Mouse (Mus musculus) layer of hippocampus, adult 9-11 months (tissue): Measurements from ENCODE around the gene Twist2.

Source experiments
- DNase-seq: peaks from one replicate; pipeline ENCODE4 v3.0.0; 2022

Gene Twist2

DNA sequence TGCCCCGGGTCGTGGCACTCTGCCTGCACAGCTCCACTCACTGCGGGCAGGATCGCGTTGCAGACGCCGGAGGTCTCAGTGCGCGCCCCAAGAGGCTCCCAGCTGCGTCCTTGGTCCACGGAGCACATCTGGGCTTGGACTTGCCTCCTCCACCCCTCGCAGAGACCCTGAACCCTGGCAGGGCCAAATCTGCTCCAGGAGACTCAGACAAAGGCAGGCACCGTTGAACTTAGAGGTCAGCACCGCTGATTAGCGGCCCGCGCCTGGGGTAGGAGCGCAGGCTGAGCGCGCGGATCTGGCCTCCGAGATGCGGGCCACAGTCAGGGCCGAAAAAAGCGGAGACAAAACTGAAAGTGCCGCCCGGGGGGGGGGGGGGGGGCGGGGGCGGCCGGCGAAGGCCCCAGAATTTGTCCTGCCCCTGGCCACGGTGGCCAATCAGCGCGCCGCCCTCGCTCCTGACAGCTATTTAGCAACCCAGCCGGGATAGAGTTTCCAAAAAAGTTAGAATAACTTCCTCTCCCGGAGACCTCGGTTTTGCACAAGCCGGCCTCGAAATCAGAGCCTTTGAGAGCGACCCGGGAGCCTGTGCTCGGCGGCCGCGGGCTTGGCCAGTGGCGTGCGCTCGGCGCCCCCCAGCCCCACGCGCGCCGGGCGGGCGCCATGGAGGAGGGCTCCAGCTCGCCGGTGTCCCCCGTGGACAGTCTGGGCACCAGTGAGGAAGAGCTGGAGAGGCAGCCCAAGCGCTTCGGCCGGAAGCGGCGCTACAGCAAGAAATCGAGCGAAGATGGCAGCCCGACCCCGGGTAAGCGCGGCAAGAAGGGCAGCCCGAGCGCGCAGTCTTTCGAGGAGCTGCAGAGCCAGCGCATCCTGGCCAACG is at the start of gene Twist2:
TSS of gene Twist2 (plus strand) at position 495 of the 877 bp plus-strand sequence.
- DNase-seq: no peak

DNA sequence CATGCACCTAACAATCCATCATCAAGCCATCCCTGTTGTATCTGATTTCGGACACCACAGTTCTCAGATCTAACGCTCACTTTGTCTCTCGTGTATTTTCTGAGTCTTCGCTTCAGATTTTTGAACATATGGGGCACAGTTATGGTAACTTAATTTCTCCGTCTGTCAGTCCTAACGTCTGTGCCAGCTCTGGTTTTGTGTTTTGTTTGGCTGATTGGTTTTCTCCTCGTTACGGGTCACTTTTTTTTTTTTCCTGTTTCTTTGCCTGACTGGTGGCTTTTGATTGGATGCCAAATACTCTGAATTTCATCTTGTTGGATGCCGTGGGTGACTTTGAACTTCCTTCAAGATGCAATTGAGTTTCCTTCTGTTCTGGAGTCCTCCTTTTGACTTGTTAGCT is 48.3 kb upstream of the Twist2 start:
- DNase-seq: peak; percentile 10

DNA sequence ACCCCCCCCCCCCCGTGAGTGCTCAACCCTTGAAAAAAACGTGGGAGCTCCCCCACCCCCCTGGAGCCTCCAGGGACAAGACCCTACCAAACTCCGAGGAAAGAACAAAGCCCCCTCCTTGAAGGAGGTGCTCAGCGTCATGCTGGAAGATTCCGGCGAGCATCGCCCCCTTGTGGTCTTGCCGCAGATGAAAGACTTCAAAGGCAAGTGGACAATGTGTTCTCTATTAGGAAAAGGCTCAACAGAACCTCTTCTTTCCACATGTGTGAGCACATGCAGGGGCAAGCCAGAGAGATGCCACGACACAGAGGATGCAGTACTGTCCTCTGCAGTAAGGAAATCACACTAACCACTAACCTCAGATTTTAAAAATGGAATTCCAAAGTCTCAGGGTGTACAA is 46.2 kb upstream of the Twist2 start:
- DNase-seq: peak; percentile 27

DNA sequence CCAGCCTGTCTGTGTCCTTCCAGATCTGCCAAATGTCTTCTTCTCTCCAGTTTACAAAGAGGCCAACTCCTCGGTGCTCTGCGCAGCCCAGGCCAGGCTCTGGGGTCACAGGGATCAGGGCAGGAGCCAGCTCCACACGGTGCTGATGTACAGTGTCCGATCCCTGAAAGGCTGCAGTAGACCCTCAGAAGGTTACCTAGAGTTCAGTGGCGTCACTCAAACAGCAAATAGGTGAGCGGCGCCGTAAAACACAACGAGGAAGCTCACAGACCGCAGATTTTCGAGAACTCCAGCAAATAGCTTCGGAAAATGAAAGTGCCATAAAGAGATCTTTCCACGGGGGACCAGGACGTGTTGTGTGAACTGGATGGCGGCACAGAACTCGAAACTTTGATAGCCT is 44.0 kb upstream of the Twist2 start:
- no peak for DNase-seq

DNA sequence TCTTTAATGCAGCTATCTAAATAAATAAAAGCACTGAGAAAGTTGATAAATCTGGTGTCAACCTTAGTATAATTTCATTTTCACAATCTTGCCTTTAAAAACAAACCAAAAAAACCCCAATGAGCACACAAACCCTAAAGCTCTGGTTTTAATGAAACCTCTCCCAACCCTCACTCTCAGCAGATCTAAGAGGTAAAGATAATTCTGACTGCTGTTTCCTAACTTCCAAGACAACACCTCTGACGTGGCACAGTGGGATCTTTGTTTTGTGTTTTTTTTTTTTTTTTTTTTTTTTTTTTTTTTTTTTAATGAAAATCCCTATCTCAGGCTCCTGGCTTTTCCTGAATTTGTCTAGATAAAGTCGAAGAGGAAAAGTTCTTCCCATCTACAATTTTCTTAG is 43.1 kb upstream of the Twist2 start:
- no peak for DNase-seq

DNA sequence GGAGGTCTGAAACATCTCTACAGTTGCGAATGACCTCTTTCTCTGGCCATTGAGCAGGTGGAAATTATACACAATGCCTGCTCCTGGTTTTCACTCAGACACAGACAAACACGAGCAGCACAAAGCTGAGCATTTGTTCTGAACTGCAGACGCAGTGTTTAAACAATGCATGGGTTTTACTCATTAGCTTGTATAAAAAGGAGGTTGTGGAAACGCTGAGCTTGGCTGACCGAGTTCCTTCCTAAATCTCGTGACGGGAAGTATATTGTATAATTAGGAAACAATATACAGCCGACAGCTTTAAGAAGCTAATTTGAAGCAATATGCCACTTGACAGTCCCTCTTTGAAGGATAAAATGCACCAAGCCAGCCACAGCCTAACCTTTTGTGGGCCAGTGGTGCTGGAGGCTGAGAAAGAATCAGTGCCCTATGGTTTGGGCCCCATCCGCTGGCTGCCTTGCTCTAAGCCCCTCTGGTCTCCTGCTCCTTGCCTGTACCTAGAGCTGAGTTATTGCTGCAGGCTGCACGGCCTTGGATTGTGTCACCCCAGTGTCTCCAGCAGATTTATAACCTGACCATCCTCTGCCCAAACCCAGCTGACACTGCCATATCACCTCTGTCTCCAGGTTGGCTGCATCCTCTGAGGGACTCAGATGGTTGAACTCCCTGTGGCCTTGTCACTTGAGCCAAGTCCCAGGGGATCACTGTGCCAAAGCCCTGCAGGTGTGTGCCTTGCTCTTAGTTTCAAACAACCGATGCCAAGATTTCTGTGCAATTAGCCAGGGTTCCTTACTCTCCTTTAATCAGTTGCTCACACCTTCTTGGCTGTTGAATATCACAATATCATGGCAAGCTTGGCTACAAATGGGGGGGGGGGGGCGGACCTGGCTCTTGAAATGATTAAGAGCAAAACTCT is 42.4 kb upstream of the Twist2 start:
- DNase-seq: no peak

DNA sequence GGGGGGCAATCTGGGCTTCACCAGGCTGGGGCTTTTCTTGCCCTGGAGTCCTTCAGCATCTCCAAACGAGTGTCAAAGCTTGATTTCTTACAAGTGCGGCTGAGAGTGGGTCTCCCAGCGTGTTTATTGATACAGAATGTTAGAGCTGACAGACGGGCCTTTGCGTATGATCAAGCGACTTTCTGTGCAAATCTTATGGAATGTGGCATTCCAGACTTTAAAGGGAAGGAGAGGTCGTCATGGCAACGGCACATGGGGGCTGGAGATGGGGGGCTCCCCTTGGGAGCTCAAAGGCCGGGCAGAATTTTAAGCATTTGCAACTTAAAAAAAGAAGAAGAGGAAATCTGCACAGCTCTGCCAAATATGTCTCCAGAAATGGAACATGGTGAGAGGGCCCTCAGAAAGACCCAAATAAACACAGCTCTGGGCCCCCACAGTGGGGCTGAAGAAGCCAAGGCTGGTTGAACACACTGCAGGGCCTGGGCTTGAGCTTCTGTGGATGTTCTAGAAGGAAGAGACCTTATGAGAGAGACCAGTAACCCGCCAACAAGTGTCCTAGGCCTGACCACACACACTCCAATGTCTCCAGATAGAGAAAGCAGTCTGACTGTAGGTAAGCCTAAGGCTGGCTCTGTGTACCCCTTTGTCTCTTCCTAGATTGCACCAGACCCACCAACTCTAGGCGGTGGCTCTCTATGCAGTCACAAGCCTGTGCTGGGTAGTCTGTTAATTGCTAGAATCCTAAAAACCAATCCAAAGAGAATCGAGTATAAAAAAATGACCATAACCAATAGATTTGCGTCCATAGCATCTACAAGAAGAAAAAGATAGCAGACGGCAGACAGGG is 40.9 kb upstream of the Twist2 start:
- DNase-seq: peak; percentile 8

DNA sequence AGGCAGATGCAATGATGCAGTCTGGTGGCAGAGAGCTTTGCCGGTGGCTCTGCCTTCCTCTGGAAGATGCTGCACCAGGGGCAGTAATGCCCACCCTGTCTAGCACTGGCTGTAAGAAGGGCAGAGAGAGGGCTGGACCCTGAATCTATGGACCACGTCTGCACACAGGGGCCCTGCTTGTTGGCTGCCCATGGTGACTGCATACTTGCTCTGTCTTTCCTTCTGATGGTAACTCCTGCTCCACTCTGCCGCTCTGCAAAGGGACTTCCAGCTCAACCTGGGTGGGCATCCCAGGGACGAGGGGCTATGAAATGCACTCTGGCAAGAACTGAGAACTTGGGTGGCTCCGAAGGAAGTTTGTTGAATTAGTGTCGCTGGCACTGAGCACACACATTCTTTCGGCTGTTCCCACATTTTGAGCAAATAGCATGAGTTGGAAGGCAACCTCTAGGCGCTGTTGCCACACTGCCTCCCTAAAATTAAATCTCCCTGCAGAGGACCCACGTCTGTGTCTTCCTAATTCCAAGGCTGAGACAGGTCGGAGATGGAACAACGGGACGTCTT is 38.7 kb upstream of the Twist2 start:
- DNase-seq: no peak

DNA sequence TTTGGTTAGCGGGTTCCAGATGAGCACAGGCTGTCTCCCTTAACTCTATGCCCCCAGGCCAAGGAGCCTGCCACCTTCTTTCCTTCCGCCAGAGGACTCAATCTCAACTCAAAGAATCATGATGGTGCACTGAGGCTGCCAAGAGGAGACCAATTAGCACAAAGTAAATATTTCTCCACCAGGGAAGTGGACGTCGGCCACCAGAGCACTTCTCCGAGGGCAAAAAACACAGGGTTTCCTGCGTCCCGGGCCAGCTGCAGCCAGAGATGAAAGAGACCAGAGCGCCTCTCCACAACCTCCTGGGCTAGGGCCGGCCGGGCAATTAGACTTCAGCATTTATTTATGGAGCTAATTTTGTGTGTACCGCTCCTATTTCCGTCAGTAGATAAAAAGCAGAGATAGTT is 31.0 kb upstream of the Twist2 start:
- DNase-seq: no peak

DNA sequence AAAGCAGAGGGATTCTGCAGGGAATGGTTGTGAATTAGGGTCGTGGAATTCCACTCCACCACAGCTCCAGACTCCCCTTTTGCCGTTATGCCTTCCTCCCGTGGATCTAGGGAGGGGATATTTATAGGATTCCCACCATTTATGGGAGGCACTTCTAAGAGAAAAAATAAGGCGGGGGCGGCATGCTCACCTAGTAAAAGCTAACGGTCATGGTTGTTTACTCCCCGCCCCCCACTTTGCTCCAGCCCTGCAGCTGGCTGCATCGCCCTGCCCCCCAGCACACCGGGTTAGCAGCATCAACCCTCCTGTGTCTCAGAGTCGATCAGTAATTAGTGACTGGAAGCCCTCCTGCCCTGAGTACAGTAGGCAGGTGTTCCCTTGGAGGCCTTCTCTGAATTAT is 30.6 kb upstream of the Twist2 start:
- DNase-seq: no peak

DNA sequence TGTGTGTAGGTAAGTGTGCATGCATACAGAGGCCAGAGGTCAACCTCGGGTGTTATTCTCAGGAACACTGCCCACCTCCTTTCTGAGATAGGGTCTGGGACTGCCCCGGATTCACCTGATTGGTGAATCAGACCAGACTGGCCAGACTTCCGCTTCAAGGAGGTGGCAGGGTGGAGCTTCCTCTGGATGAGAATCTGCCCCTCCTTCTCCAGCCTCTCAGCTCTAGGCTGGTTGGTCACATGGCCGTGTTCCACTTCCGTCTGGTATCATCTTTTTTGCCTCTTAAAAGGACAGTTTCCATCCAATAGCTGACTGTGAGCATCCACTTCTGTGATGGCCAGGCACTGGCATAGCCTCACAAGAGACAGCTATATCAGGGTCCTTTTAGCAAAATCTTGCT is 24.3 kb upstream of the Twist2 start:
- DNase-seq: no peak

DNA sequence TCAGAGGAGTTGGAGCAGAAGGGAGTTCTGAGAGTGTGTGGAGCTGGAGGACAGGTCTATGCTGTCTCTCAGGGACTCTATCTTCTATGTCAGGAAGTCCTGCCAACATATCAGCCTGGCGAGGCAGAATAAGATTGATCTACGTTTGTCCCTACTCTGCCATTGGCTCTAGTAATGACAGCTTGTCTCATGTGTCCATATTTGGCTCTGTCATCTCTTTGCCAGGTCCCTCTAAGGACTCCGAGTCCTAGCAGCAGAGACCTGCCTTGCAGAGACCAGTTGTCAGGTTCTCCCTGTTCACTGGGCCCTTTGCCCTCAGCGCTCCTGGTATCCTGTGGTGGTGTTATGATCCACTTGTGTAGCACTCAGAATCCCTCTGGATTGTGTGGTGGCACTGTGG is 21.4 kb upstream of the Twist2 start:
- DNase-seq: no peak

DNA sequence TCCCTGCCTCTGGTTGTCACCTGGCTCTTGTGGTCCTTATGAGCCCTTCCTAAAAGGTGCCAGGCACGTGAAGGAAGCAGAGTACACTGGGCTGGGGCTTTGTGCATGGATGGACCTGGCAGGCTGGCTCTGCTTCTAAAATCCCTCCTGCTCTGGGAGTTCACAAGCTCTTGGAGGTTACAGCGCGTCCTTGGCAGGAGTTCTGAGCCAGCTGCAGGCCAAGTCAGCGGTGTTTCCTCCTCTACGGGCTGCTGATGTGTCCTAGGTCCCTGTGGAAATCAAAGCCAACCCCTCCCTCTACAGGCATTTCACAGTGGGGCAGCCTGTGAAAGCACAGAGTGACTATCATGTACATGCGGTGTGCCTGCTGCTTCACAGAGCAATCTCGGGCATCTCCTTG is 20.1 kb upstream of the Twist2 start:
- no peak for DNase-seq

DNA sequence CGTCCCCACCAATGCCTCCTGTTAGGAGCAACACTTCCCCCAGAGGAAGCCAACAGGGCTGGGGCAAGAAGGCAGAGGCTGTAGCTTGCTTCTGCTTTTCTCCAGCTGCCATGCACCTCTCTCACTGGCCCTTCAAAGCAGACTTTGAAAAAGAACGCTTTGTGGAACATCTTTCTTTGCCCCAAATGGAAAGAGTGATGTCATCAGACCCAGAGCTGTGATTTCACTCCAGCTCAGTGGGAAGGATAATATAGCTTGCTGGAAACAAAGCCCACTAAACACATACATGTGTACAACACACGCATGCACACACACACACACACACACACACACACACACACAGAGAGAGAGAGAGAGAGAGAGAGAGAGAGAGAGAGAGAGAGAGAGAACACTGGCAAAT is 17.1 kb upstream of the Twist2 start:
- DNase-seq: no peak

DNA sequence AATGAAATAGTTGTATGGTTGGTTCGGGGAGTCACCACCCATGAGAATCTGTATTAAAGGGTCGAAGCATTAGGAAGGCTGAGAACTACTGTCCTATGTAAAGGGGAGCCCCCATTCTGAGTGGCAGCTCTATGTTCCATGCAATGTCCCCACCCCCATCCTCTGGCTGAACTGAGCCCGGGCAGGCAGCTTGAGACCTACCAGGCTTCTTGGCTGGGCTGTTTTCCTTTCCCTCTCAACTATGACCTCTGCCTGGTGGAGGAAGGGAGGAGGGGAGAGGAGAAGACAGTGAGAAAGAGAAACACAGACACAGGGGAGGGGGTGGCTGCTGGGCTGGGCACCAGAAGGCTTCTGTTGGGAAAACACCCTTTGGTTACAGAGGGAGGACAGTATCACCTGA is 1.9 kb upstream of the Twist2 start:
- no peak for DNase-seq

DNA sequence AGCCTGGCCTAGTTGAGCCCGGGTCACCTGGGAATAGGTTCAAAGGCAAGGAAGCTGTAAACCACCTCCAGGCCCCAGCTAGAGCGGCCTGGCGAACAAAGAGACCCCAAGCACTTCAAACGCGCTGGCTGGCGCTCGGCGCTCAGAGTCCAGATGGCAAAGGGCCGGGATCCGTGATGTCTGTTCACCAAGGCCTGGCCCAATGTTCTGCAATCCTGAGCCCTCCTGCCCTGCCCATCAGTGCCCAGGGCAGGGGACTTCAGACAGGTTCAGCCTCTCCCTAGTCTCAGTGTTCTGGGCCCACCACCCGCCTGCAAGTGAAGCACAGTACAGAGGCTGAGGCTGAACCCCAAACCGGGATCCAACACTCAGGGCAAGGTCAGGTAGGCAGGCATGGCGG is 913 bp upstream of the Twist2 start:
- DNase-seq: no peak

DNA sequence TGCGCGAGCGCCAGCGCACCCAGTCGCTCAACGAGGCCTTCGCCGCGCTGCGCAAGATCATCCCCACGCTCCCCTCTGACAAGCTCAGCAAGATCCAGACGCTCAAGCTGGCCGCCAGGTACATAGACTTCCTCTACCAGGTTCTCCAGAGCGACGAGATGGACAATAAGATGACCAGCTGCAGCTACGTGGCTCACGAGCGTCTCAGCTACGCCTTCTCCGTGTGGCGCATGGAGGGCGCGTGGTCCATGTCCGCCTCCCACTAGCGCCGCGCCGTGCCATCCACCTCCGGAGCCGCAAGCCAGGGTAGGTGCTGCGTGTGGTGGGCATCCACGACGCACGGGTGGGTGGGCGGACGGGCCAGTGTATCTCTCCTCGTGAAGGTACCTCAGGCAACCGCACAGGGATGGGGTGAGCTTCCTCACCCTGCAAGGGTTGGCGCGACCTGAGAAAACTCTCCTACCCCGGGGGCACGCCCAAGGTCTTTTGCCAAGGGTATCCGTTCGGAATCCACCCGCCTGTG is 644 bp downstream of the Twist2 start:
- no peak for DNase-seq

DNA sequence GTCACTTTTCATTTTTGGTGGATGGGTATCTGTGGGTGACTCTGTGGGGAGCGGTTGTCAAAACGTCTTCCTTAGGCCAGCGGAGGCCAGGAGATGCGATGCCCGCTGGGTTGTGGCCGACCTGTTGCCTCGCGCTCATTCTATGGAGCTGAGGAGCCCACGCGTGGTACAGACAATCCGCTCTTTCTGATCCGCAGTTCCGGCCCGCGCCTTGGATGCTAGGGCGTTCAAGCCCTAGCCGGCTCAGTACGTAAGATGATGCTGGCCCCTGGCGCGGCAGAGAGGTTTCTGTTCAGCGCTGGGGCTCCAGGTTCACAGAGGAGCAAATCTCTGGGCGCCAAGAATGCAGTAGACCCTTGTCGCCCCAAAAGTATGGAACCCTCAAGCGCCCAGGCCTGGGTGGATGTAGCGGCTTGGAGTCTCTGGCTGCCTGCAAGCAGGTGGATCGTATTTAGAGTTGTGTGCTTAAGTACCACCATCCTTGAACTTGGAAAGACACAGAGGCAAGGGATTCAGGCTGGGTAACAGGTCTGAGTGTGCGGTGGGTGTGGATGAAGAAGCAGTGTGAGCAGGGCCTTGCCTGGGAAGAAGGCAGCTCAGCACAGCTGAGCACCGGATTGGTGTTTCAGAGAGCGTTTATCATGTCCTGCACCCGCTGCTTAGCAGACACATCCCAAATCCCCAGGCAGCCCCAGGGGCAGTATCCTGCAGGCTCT is 1.3 kb downstream of the Twist2 start:
- no peak for DNase-seq

DNA sequence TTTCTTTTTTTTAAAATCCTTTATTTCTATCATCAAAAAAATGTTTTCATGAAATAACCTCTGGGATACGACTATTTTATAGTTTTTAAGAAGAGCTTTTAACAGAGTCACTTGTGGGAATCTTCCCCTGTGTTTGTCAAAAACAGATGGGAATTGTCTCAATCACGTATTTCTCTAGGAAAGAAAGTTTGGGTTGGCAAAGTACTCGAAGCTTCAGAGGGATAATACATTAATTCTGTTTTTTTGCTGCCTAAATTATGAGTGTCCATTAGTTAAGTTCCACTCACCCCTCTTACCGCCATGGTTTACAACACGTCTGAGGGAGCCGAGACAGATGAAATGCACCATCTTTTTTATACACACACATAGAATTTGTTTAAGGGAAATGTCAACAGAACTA is 2.2 kb downstream of the Twist2 start:
- no peak for DNase-seq

DNA sequence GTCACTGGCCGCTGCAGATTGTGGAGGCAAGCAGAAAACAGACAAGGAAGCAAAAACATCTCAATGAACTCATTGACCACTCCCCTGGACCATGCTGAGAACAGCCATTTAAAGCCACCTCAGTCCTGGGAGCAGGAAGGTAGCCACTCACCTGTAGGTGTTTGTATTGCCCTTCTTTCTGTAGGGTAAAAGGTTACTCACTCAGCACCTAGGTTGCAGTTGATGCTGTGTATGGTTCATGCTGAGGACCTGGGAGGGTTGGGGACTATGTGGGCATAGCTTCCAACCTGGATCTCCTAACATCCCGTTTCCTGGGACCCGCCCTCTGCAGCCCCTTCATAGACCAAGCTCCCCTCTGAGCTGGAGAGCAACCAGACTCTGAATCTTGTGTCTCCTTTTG is 14.8 kb downstream of the Twist2 start:
- DNase-seq: no peak

DNA sequence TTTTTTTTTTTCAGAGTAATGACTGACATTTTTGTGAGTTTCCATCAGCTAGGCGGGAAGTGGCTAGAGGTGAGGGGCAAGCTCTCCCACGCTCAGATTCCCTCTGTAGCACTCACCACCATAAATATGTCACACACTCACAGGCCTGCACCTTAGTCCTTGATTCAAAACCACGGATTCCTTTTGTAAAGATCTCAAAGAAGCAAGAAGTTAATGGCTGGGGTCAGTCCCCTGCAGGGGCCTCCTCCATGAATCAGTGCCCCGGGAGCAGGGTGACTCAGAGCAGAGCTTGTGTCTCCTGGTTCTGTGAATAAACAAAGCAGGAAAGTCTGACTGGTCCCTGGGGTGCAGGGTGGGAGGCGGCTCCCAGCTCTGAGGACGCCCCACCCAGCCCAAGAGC is 15.3 kb downstream of the Twist2 start:
- no peak for DNase-seq

DNA sequence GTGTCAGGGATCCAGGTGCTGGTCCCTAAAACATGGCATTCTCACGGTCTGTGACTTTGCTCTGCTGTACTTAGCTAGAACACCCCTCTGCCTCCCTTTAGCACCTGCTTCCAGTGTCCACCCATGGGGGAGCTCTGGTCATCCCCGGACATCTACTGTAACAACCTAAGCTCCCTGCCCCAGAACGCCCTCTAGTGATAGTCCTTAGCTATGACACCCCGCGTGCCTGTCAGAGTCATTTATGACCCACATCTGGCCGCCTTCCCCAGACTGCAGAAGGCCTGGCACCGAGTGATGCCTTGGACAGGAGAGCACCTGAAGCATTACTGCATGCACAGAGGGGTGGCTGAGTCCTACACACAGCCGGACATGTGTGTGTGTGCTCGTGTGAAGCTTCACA is 18.0 kb downstream of the Twist2 start:
- no peak for DNase-seq
